Mouse (Mus musculus): ENCODE measurements around the gene Ap3m1. TPM values are rescaled to one million over a fixed set of nuclear protein-coding genes. Genes with fewer than 3 reads are reported as not detected.

Ap3m1 gene
- polyA plus RNA-seq, 1 experiment from 2014 or later, result 77.8 TPM

- Histone ChIP-seq H3K4me3 (replicated peaks) (no peak overlapping the region), H3K9me3 (replicated peaks) (no peaks in the 10 kb centered on the region), H3K4me2 (no peak overlapping the region), H3K36me3 (peaks cover 40% of the 10 kb centered on the region), H3K9ac (no peak overlapping the region), H3K27ac (no peak overlapping the region), H3K4me1 (no peaks in the 10 kb centered on the region), H3K27me3 (no peaks in the 10 kb centered on the region)
- no peak for ATAC-seq (replicated peaks; ENCODE audit: low FRiP score)
- WGBS, result 90% methylated on average over 2 of the region's 2 CpGs
Observed at GRCm38 (mm10) chr14:20995497-20995896, 56.8 kb downstream of the Ap3m1 start.

GRCm38 (mm10) chr14:20994475-20994874 is 57.8 kb downstream of the Ap3m1 start:
- no peaks in the 10 kb centered on the region for H3K4me1 ChIP-seq
- no peak overlapping the region for H3K27ac ChIP-seq
- no peaks in the 10 kb centered on the region for H3K27me3 ChIP-seq
- no peak overlapping the region for H3K4me3 ChIP-seq (replicated peaks)
- peaks cover 41% of the 10 kb centered on the region for H3K36me3 ChIP-seq
- no peak overlapping the region for H3K4me2 ChIP-seq
- ATAC-seq (replicated peaks; ENCODE audit: low FRiP score), result no peak
- 84% methylated on average over 3 of the region's 3 CpGs for WGBS
- H3K9ac ChIP-seq, result no peak overlapping the region
- H3K9me3 ChIP-seq (replicated peaks), result no peaks in the 10 kb centered on the region

GRCm38 (mm10) chr14:20993067-20993691 is 59.1 kb downstream of the Ap3m1 start:
- Histone ChIP-seq H3K4me1 (no peaks in the 10 kb centered on the region), H3K27ac (no peak overlapping the region), H3K4me3 (replicated peaks) (no peak overlapping the region), H3K27me3 (no peaks in the 10 kb centered on the region), H3K9ac (no peak overlapping the region), H3K9me3 (replicated peaks) (no peaks in the 10 kb centered on the region), H3K4me2 (no peak overlapping the region), H3K36me3 (peaks cover 34% of the 10 kb centered on the region)
- WGBS, result 49% methylated on average over 3 of the region's 3 CpGs
- ATAC-seq (replicated peaks; ENCODE audit: low FRiP score), result no peak

GRCm38 (mm10) chr14:20991492-20991891 is 60.8 kb downstream of the Ap3m1 start:
- H3K4me3 ChIP-seq (replicated peaks), result no peak overlapping the region
- H3K36me3 ChIP-seq, result peaks cover 38% of the 10 kb centered on the region
- no peaks in the 10 kb centered on the region for H3K9me3 ChIP-seq (replicated peaks)
- H3K27ac ChIP-seq, result no peak overlapping the region
- ATAC-seq (replicated peaks; ENCODE audit: low FRiP score), result no peak
- H3K4me1 ChIP-seq, result no peaks in the 10 kb centered on the region
- H3K27me3 ChIP-seq, result no peaks in the 10 kb centered on the region
- no peak overlapping the region for H3K4me2 ChIP-seq
- no peak overlapping the region for H3K9ac ChIP-seq
- 78% methylated on average over 1 of the region's 1 CpGs for WGBS

GRCm38 (mm10) chr14:20985482-20985881 is 66.8 kb downstream of the Ap3m1 start:
- H3K27ac ChIP-seq, result no peak overlapping the region
- H3K4me1 ChIP-seq, result no peaks in the 10 kb centered on the region
- no peak overlapping the region for H3K4me3 ChIP-seq (replicated peaks)
- H3K36me3 ChIP-seq, result peaks cover 31% of the 10 kb centered on the region; the same call in 1 of the 2 replicates
- no peak overlapping the region for H3K9ac ChIP-seq
- H3K4me2 ChIP-seq, result no peak overlapping the region
- no peaks in the 10 kb centered on the region for H3K9me3 ChIP-seq (replicated peaks)
- whole genome bisulfite sequencing, result 34% methylated on average over 3 of the region's 3 CpGs
- ATAC-seq (replicated peaks; ENCODE audit: low FRiP score), result no peak
- no peaks in the 10 kb centered on the region for H3K27me3 ChIP-seq

- Histone ChIP-seq H3K27ac (no peak overlapping the region), H3K27me3 (no peaks in the 10 kb centered on the region), H3K9me3 (replicated peaks) (no peaks in the 10 kb centered on the region), H3K4me2 (no peak overlapping the region), H3K4me1 (peaks cover 7% of the 10 kb centered on the region; the same call in 1 of the 2 replicates), H3K9ac (no peak overlapping the region), H3K4me3 (replicated peaks) (no peak overlapping the region), H3K36me3 (peaks cover 30% of the 10 kb centered on the region; the same call in 1 of the 2 replicates)
- 57% methylated on average over 2 of the region's 2 CpGs for WGBS
- no peak for ATAC-seq (replicated peaks; ENCODE audit: low FRiP score)
Observed at GRCm38 (mm10) chr14:20983832-20984231, 68.5 kb downstream of the Ap3m1 start.

Other genes starting within 250 kb of the Ap3m1 start
- 10.7 and 12.4 TPM in 2 replicates for gene Plau, start 215.8 kb downstream of the Ap3m1 start, polyA plus RNA-seq (2015; fragmentation: Nextera tagmentation; extraction: Ambion mirVana)
- 46.4 and 51.3 TPM in 2 replicates for gene Vcl, start 123.1 kb downstream of the Ap3m1 start, polyA plus RNA-seq (2015; fragmentation: Nextera tagmentation; extraction: Ambion mirVana)
- gene Adk, start 66 bp upstream of the Ap3m1 start, polyA plus RNA-seq (2015; fragmentation: Nextera tagmentation; extraction: Ambion mirVana), result 156 and 168 TPM in 2 replicates